Mouse (Mus musculus): Measurements from ENCODE around the gene Mast4. TPM values are rescaled to one million over a fixed set of nuclear protein-coding genes. Genes with fewer than 3 reads are reported as not detected.
A peak's percentile ranks its signal among the peaks of the same experiment; 100 is the strongest.

Mast4 gene
- total and polyA plus RNA-seq, 3 experiments, result 0.04 to 1.1 (median 0.23) TPM

GRCm38 (mm10) chr13:103214506-103214905 lies 119.8 kb downstream of the Mast4 start:
- no peak overlapping the region for H3K4me3 ChIP-seq (ENCODE audit: low read depth, low read length)
- TF ChIP-seq CTCF (IDR thresholded peaks at IDR 0.05; ENCODE audit: low read depth, low read length), result no peak
- no peak for TF ChIP-seq POLR2AphosphoS5 (IDR thresholded peaks at IDR 0.05; ENCODE audit: insufficient replicate concordance, low read depth, low read length)
- no peak for TF ChIP-seq GATA1 (IDR thresholded peaks at IDR 0.05; ENCODE audit: borderline replicate concordance, low read length)
- TF ChIP-seq TAL1 (conservative IDR thresholded peaks at IDR 0.05; ENCODE audit: low read depth, low read length), result no peak
- no peak for TF ChIP-seq GATA2 (IDR thresholded peaks at IDR 0.05; ENCODE audit: borderline replicate concordance, low read depth, low read length)
- no peak for ATAC-seq (ENCODE audit: extremely low read depth, insufficient number of reproducible peaks, low FRiP score, poor library complexity, severe bottlenecking)
- H3K9me3 ChIP-seq (replicated peaks), result no peaks in the 10 kb centered on the region
- peaks cover 2% of the 10 kb centered on the region; the same call in 1 of the 2 replicates for H3K27me3 ChIP-seq (ENCODE audit: insufficient read depth, low read length)
- no peak for DNase-seq (ENCODE audit: low spot score)
- H3K4me1 ChIP-seq (ENCODE audit: insufficient read depth, low read depth, low read length), result peaks cover 47% of the 10 kb centered on the region
- H3K36me3 ChIP-seq (replicated peaks), result no peaks in the 10 kb centered on the region

- Histone ChIP-seq H3K36me3 (replicated peaks) (no peaks in the 10 kb centered on the region), H3K4me3 (ENCODE audit: low read depth, low read length) (no peak overlapping the region), H3K4me1 (ENCODE audit: insufficient read depth, low read depth, low read length) (peaks cover 36% of the 10 kb centered on the region), H3K9me3 (replicated peaks) (no peaks in the 10 kb centered on the region), H3K27me3 (ENCODE audit: insufficient read depth, low read length) (peaks cover 2% of the 10 kb centered on the region; the same call in 1 of the 2 replicates)
- no peak for DNase-seq (ENCODE audit: low spot score)
- ATAC-seq (ENCODE audit: extremely low read depth, insufficient number of reproducible peaks, low FRiP score, poor library complexity, severe bottlenecking), result peak; percentile 28
- TF ChIP-seq GATA1 (IDR thresholded peaks at IDR 0.05; ENCODE audit: borderline replicate concordance, low read length) (no peak), POLR2AphosphoS5 (IDR thresholded peaks at IDR 0.05; ENCODE audit: insufficient replicate concordance, low read depth, low read length) (no peak), TAL1 (conservative IDR thresholded peaks at IDR 0.05; ENCODE audit: low read depth, low read length) (no peak), CTCF (IDR thresholded peaks at IDR 0.05; ENCODE audit: low read depth, low read length) (no peak), GATA2 (IDR thresholded peaks at IDR 0.05; ENCODE audit: borderline replicate concordance, low read depth, low read length) (no peak)
Observed at GRCm38 (mm10) chr13:103211953-103212352, 122.3 kb downstream of the Mast4 start.

GRCm38 (mm10) chr13:103211501-103211941 lies 122.8 kb downstream of the Mast4 start:
- peaks cover 2% of the 10 kb centered on the region; the same call in 1 of the 2 replicates for H3K27me3 ChIP-seq (ENCODE audit: insufficient read depth, low read length)
- peaks cover 34% of the 10 kb centered on the region for H3K4me1 ChIP-seq (ENCODE audit: insufficient read depth, low read depth, low read length)
- no peak overlapping the region for H3K4me3 ChIP-seq (ENCODE audit: low read depth, low read length)
- DNase-seq (ENCODE audit: low spot score) (no peak), ATAC-seq (ENCODE audit: extremely low read depth, insufficient number of reproducible peaks, low FRiP score, poor library complexity, severe bottlenecking) (no peak)
- H3K9me3 ChIP-seq (replicated peaks), result no peaks in the 10 kb centered on the region
- no peak for TF ChIP-seq POLR2AphosphoS5 (IDR thresholded peaks at IDR 0.05; ENCODE audit: insufficient replicate concordance, low read depth, low read length)
- TF ChIP-seq GATA1 (IDR thresholded peaks at IDR 0.05; ENCODE audit: borderline replicate concordance, low read length), result no peak
- no peak for TF ChIP-seq TAL1 (conservative IDR thresholded peaks at IDR 0.05; ENCODE audit: low read depth, low read length)
- TF ChIP-seq GATA2 (IDR thresholded peaks at IDR 0.05; ENCODE audit: borderline replicate concordance, low read depth, low read length), result no peak
- no peak for TF ChIP-seq CTCF (IDR thresholded peaks at IDR 0.05; ENCODE audit: low read depth, low read length)
- no peaks in the 10 kb centered on the region for H3K36me3 ChIP-seq (replicated peaks)

- no peak for TF ChIP-seq GATA2 (IDR thresholded peaks at IDR 0.05; ENCODE audit: borderline replicate concordance, low read depth, low read length)
- TF ChIP-seq CTCF (IDR thresholded peaks at IDR 0.05; ENCODE audit: low read depth, low read length), result no peak
- TF ChIP-seq TAL1 (conservative IDR thresholded peaks at IDR 0.05; ENCODE audit: low read depth, low read length), result no peak
- TF ChIP-seq GATA1 (IDR thresholded peaks at IDR 0.05; ENCODE audit: borderline replicate concordance, low read length), result no peak
- TF ChIP-seq POLR2AphosphoS5 (IDR thresholded peaks at IDR 0.05; ENCODE audit: insufficient replicate concordance, low read depth, low read length), result no peak
- ATAC-seq (ENCODE audit: extremely low read depth, insufficient number of reproducible peaks, low FRiP score, poor library complexity, severe bottlenecking), result no peak
- peaks cover 33% of the 10 kb centered on the region for H3K4me1 ChIP-seq (ENCODE audit: insufficient read depth, low read depth, low read length)
- H3K27me3 ChIP-seq (ENCODE audit: insufficient read depth, low read length), result peaks cover 2% of the 10 kb centered on the region; the same call in 1 of the 2 replicates
- H3K9me3 ChIP-seq (replicated peaks), result no peaks in the 10 kb centered on the region
- H3K36me3 ChIP-seq (replicated peaks), result no peaks in the 10 kb centered on the region
- H3K4me3 ChIP-seq (ENCODE audit: low read depth, low read length), result no peak overlapping the region
- DNase-seq (ENCODE audit: low spot score), result no peak
Observed at GRCm38 (mm10) chr13:103210746-103211145, 123.6 kb downstream of the Mast4 start.

- peaks cover 5% of the 10 kb centered on the region; the same call in 1 of the 2 replicates for H3K27me3 ChIP-seq (ENCODE audit: insufficient read depth, low read length)
- TF ChIP-seq GATA2 (IDR thresholded peaks at IDR 0.05; ENCODE audit: borderline replicate concordance, low read depth, low read length) (no peak), GATA1 (IDR thresholded peaks at IDR 0.05; ENCODE audit: borderline replicate concordance, low read length) (no peak), POLR2AphosphoS5 (IDR thresholded peaks at IDR 0.05; ENCODE audit: insufficient replicate concordance, low read depth, low read length) (no peak), TAL1 (conservative IDR thresholded peaks at IDR 0.05; ENCODE audit: low read depth, low read length) (no peak), CTCF (IDR thresholded peaks at IDR 0.05; ENCODE audit: low read depth, low read length) (no peak)
- peaks cover 26% of the 10 kb centered on the region for H3K4me1 ChIP-seq (ENCODE audit: insufficient read depth, low read depth, low read length)
- DNase-seq (ENCODE audit: low spot score) (no peak), ATAC-seq (ENCODE audit: extremely low read depth, insufficient number of reproducible peaks, low FRiP score, poor library complexity, severe bottlenecking) (no peak)
- no peaks in the 10 kb centered on the region for H3K9me3 ChIP-seq (replicated peaks)
- no peaks in the 10 kb centered on the region for H3K36me3 ChIP-seq (replicated peaks)
- H3K4me3 ChIP-seq (ENCODE audit: low read depth, low read length), result no peak overlapping the region
Observed at GRCm38 (mm10) chr13:103207199-103207598, 127.1 kb downstream of the Mast4 start.

- DNase-seq (ENCODE audit: low spot score) (no peak), ATAC-seq (ENCODE audit: extremely low read depth, insufficient number of reproducible peaks, low FRiP score, poor library complexity, severe bottlenecking) (peak; percentile 82)
- TF ChIP-seq TAL1 (conservative IDR thresholded peaks at IDR 0.05; ENCODE audit: low read depth, low read length), result peak; percentile 73
- no peak for TF ChIP-seq GATA2 (IDR thresholded peaks at IDR 0.05; ENCODE audit: borderline replicate concordance, low read depth, low read length)
Observed at GRCm38 (mm10) chr13:103206644-103207043, 127.7 kb downstream of the Mast4 start.

More at GRCm38 (mm10) chr13:103206644-103207043, 127.7 kb downstream of the Mast4 start:
- no peaks in the 10 kb centered on the region for H3K36me3 ChIP-seq (replicated peaks)
- H3K27me3 ChIP-seq (ENCODE audit: insufficient read depth, low read length), result peaks cover 5% of the 10 kb centered on the region; the same call in 1 of the 2 replicates
- H3K9me3 ChIP-seq (replicated peaks), result no peaks in the 10 kb centered on the region
- no peak overlapping the region for H3K4me3 ChIP-seq (ENCODE audit: low read depth, low read length)
- peaks cover 20% of the 10 kb centered on the region for H3K4me1 ChIP-seq (ENCODE audit: insufficient read depth, low read depth, low read length)

Measured in G1E (cell line).